Comparison of ENCODE assay signal across 15 mouse cellular contexts in the genomic region with DNA sequence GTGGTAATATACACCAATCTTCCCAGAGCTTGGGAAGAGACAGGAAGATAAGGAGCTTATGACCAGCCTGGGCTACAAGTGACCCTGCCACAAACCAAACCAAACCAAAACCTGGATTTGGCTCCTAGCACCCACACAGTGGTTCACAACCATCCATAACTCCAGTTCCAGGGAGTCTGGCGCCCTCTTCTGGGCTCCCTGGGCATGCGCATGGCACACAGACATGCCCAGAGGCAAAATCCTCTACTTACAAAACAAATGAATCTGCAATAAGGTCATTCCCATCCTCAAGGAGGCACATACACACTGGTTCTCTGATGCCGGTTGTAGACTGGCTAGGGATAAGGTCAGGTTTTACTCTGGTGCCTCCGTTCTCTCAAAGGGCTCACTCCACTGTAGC. TPM values are rescaled to one million over a fixed set of nuclear protein-coding genes. Genes with fewer than 3 reads are reported as not detected.
DNase-seq lines count a peak whose midpoint lies in the region; ATAC-seq and TF ChIP-seq lines count a peak whose summit lies in the region.
"Had no signal": no experiment of that assay in that cellular context is flagged by ENCODE, and none has a peak within 500 bp of the region (broad histone marks: within the 10 kb centered on the region; RNA-seq: fewer than 3 reads in every experiment).

No protein-coding gene starts in this region.

- no peak for TF ChIP-seq EP300 in stomach, postnatal 0 days (optimal IDR thresholded peaks at IDR 0.05)

- no peak overlapping the region for H3K27ac ChIP-seq in left cerebral cortex, adult 2 months
- no peak overlapping the region for H3K27ac ChIP-seq in testis, adult 2 months (ENCODE audit: control insufficient read depth, insufficient read depth, low read depth, low read length)
- H3K27ac ChIP-seq in bone marrow, adult 2 months (ENCODE audit: control insufficient read depth, insufficient read depth, low read depth, low read length, poor library complexity): no peak overlapping the region
- H3K27ac ChIP-seq in stomach, postnatal 0 days (replicated peaks): no peak overlapping the region
- no peak overlapping the region for H3K27ac ChIP-seq in hindbrain, embryonic 11.5 days (ENCODE audit: low read depth, low read length)
- H3K27ac ChIP-seq: hindbrain, embryonic 13.5 days; midbrain, embryonic 12.5 days had no signal

- no peaks in the 10 kb centered on the region for H3K4me1 ChIP-seq in testis, adult 2 months (ENCODE audit: control insufficient read depth, insufficient read depth, low read length)
- H3K4me1 ChIP-seq in bone marrow, adult 2 months (ENCODE audit: control insufficient read depth, insufficient read depth, low read length): peaks cover 6% of the 10 kb centered on the region; the same call in 1 of the 2 replicates
- H3K4me1 ChIP-seq in stomach, postnatal 0 days (replicated peaks; ENCODE audit: control insufficient read depth, insufficient read depth): peaks cover 6% of the 10 kb centered on the region; the same call in 1 of the 2 replicates
- peaks cover 7% of the 10 kb centered on the region; the same call in 1 of the 2 replicates for H3K4me1 ChIP-seq in hindbrain, embryonic 11.5 days (replicated peaks; ENCODE audit: control insufficient read depth, insufficient read depth, low read length)

- WGBS in bone marrow, adult 2 months: 90% methylated on average over 4 of the region's 4 CpGs
- 85% methylated on average over 4 of the region's 4 CpGs for WGBS in stomach, postnatal 0 days
- whole genome bisulfite sequencing in hindbrain, embryonic 11.5 days: 91% methylated on average over 4 of the region's 4 CpGs

- no peaks in the 10 kb centered on the region for H3K27me3 ChIP-seq in testis, adult 2 months (ENCODE audit: control insufficient read depth, insufficient read depth, low read length)
- no peaks in the 10 kb centered on the region for H3K27me3 ChIP-seq in stomach, postnatal 0 days (ENCODE audit: control insufficient read depth, insufficient read depth, low read length)
- H3K27me3 ChIP-seq in hindbrain, embryonic 11.5 days (ENCODE audit: control insufficient read depth, insufficient read depth, low read length): no peaks in the 10 kb centered on the region
- H3K27me3 ChIP-seq: embryonic facial prominence, embryonic 12.5 days; heart, embryonic 15.5 days; hindbrain, embryonic 13.5 days; limb, embryonic 15.5 days; midbrain, embryonic 12.5 days had no signal

- no peak for DNase-seq in left cerebral cortex, adult 2 months (ENCODE audit: extremely low spot score in 1 of 2, low spot score in 2 of 2)
- DNase-seq in left cerebral cortex, postnatal 25 days (ENCODE audit: low spot score in 2 of 2): no peak
- DNase-seq in testis, postnatal 10 days (ENCODE audit: low spot score): no peak
- DNase-seq in stomach, postnatal 0 days (ENCODE audit: low spot score): no peak
- no peak for DNase-seq in hindbrain, embryonic 11.5 days (ENCODE audit: low spot score)
- DNase-seq: cerebellum, adult 11-12 months had no signal

- peak; percentile 29; the same call in 1 of the 2 replicates for TF ChIP-seq CTCF in left cerebral cortex, adult 2 months (IDR thresholded peaks at IDR 0.05)
- peak; percentile 80; the same call in 1 of the 2 replicates for TF ChIP-seq CTCF in testis, adult 2 months (IDR thresholded peaks at IDR 0.05; ENCODE audit: control insufficient read depth, insufficient read depth, insufficient replicate concordance, low read depth, low read length)
- peak; percentile 30; the same call in 1 of the 2 replicates for TF ChIP-seq CTCF in bone marrow, adult 2 months (IDR thresholded peaks at IDR 0.05; ENCODE audit: control insufficient read depth, insufficient read depth, low read length)
- peak; percentile 58 for TF ChIP-seq CTCF in stomach, postnatal 0 days (IDR thresholded peaks at IDR 0.05; ENCODE audit: low read depth)

- no peak overlapping the region for H3K4me2 ChIP-seq in stomach, postnatal 0 days (replicated peaks; ENCODE audit: low read depth)
- H3K4me2 ChIP-seq in hindbrain, embryonic 11.5 days (replicated peaks; ENCODE audit: low read depth, low read length): no peak overlapping the region
- H3K4me2 ChIP-seq: heart, embryonic 15.5 days; hindbrain, embryonic 13.5 days; midbrain, embryonic 12.5 days had no signal

- H3K36me3 ChIP-seq in testis, adult 2 months (ENCODE audit: control insufficient read depth, insufficient read depth, low read length): no peaks in the 10 kb centered on the region
- no peaks in the 10 kb centered on the region for H3K36me3 ChIP-seq in stomach, postnatal 0 days (ENCODE audit: control insufficient read depth, insufficient read depth, low read length)
- no peaks in the 10 kb centered on the region for H3K36me3 ChIP-seq in hindbrain, embryonic 11.5 days (ENCODE audit: control insufficient read depth, insufficient read depth, low read length)
- H3K36me3 ChIP-seq: midbrain, embryonic 12.5 days had no signal

- H3K9ac ChIP-seq in stomach, postnatal 0 days (ENCODE audit: low read length): no peak overlapping the region
- no peak overlapping the region for H3K9ac ChIP-seq in hindbrain, embryonic 11.5 days (ENCODE audit: low read depth, low read length)
- H3K9ac ChIP-seq: embryonic facial prominence, embryonic 12.5 days; heart, embryonic 15.5 days; hindbrain, embryonic 13.5 days; limb, embryonic 15.5 days; midbrain, embryonic 12.5 days had no signal

- TF ChIP-seq POLR2A in testis, adult 2 months (IDR thresholded peaks at IDR 0.05; ENCODE audit: control insufficient read depth, low read depth, low read length): no peak
- TF ChIP-seq POLR2A in bone marrow, adult 2 months (IDR thresholded peaks at IDR 0.05; ENCODE audit: borderline replicate concordance, control insufficient read depth, low read depth, low read length): no peak

- H3K9me3 ChIP-seq in stomach, postnatal 0 days (ENCODE audit: control insufficient read depth, low read length): no peaks in the 10 kb centered on the region
- H3K9me3 ChIP-seq in hindbrain, embryonic 11.5 days (ENCODE audit: control insufficient read depth, low read length): no peaks in the 10 kb centered on the region
- H3K9me3 ChIP-seq: heart, embryonic 15.5 days; hindbrain, embryonic 13.5 days; limb, embryonic 15.5 days; midbrain, embryonic 12.5 days had no signal

- no peak overlapping the region for H3K4me3 ChIP-seq in left cerebral cortex, adult 2 months
- H3K4me3 ChIP-seq in testis, adult 2 months (ENCODE audit: control insufficient read depth, low read depth, low read length): no peak overlapping the region
- H3K4me3 ChIP-seq in bone marrow, adult 2 months (replicated peaks; ENCODE audit: control insufficient read depth, low read depth, low read length): no peak overlapping the region
- H3K4me3 ChIP-seq in stomach, postnatal 0 days (ENCODE audit: low read depth, low read length): no peak overlapping the region
- no peak overlapping the region for H3K4me3 ChIP-seq in hindbrain, embryonic 11.5 days (ENCODE audit: low read depth, low read length)
- H3K4me3 ChIP-seq: heart, embryonic 15.5 days; hindbrain, embryonic 13.5 days; limb, embryonic 15.5 days; midbrain, embryonic 12.5 days had no signal

- intact Hi-C loops in left cerebral cortex, adult 2 months (cut with DNase I): no loop called here
- intact Hi-C loops in left cerebral cortex, postnatal 25 days (cut with DNase I): no loop called here

- ATAC-seq in stomach, postnatal 0 days (ENCODE audit: low FRiP score, low TSS enrichment): no peak
- ATAC-seq in hindbrain, embryonic 11.5 days (ENCODE audit: low FRiP score): no peak
- ATAC-seq: CD4-positive, CD25-positive, alpha-beta regulatory T cell, adult 4 months; intestine, embryonic 16.5 days had no signal

RNA-seq across cellular contexts. Expression of a gene that starts 43.3 kb away (rescaled TPM):
- total RNA-seq in left cerebral cortex, adult 2 months (2021): 10 to 100 TPM; 32.3 to 34.7 TPM
- 10 to 100 TPM; 38.8 to 39.6 TPM for total RNA-seq in left cerebral cortex, postnatal 25 days (2021)
- polyA plus RNA-seq in testis, adult 2 months (2012; rRNA removed): 19.4 and 23.4 TPM in 2 replicates
- polyA plus RNA-seq in bone marrow, adult 2 months (2011; ENCODE audit: insufficient read depth, insufficient read length, low replicate concordance, missing spikeins): 10.8 and 33.1 TPM in 2 replicates
- 32.2 and 33.6 TPM in 2 replicates for polyA plus RNA-seq in stomach, postnatal 0 days (2015; fragmentation: Nextera tagmentation; extraction: Ambion mirVana)
- 61.6 and 66.6 TPM in 2 replicates for polyA plus RNA-seq in hindbrain, embryonic 11.5 days (2014; fragmentation: Nextera tagmentation; extraction: Ambion mirVana)

RNA-seq across cellular contexts. Expression of a gene that starts 59.3 kb away (rescaled TPM):
- total RNA-seq in left cerebral cortex, adult 2 months (2021): 10 to 100 TPM in 1 of 2 experiments, 1 to 10 TPM in 1; 9.9 to 11.0 TPM
- total RNA-seq in left cerebral cortex, postnatal 25 days (2021): 1 to 10 TPM; 9.1 to 9.3 TPM
- 3.8 and 4.1 TPM in 2 replicates for polyA plus RNA-seq in testis, adult 2 months (2012; rRNA removed)
- polyA plus RNA-seq in bone marrow, adult 2 months (2011; ENCODE audit: insufficient read depth, insufficient read length, low replicate concordance, missing spikeins): 6.5 and 7.5 TPM in 2 replicates
- polyA plus RNA-seq in stomach, postnatal 0 days (2015; fragmentation: Nextera tagmentation; extraction: Ambion mirVana): 70.1 and 77.1 TPM in 2 replicates
- polyA plus RNA-seq in hindbrain, embryonic 11.5 days (2014; fragmentation: Nextera tagmentation; extraction: Ambion mirVana): 30.8 and 31.8 TPM in 2 replicates

Comparison
In these comparisons a context has a peak if more than half of its experiments do, and no peak if none do; other contexts are left out.
1. CTCF ChIP-seq: peak in every context shown above with its lines; median percentile 80 in testis, adult 2 months; 58 in stomach, postnatal 0 days; 30 in bone marrow, adult 2 months; 29 in left cerebral cortex, adult 2 months.